Mouse (Mus musculus): ENCODE measurements around the gene Rnf2.

The Rnf2 gene

GRCm38 (mm10) chr1:151497028-151497427, 3.7 kb downstream of the Rnf2 start:
- TF ChIP-seq GATA4 (IDR thresholded peaks at IDR 0.05; ENCODE audit: insufficient replicate concordance, low read length), result no peak

- no peak for TF ChIP-seq GATA4 (IDR thresholded peaks at IDR 0.05; ENCODE audit: insufficient replicate concordance, low read length)
Observed at GRCm38 (mm10) chr1:151495635-151496285, 5.0 kb downstream of the Rnf2 start.

- no peak for TF ChIP-seq GATA4 (IDR thresholded peaks at IDR 0.05; ENCODE audit: insufficient replicate concordance, low read length)
Observed at GRCm38 (mm10) chr1:151494711-151495110, 6.0 kb downstream of the Rnf2 start.

- TF ChIP-seq GATA4 (IDR thresholded peaks at IDR 0.05; ENCODE audit: insufficient replicate concordance, low read length), result no peak
Observed at GRCm38 (mm10) chr1:151493826-151494225, 6.9 kb downstream of the Rnf2 start.

- no peak for TF ChIP-seq GATA4 (IDR thresholded peaks at IDR 0.05; ENCODE audit: insufficient replicate concordance, low read length)
Observed at GRCm38 (mm10) chr1:151492419-151492818, 8.3 kb downstream of the Rnf2 start.

- TF ChIP-seq GATA4 (IDR thresholded peaks at IDR 0.05; ENCODE audit: insufficient replicate concordance, low read length), result no peak
Observed at GRCm38 (mm10) chr1:151489806-151490205, 10.9 kb downstream of the Rnf2 start.

GRCm38 (mm10) chr1:151484754-151485153, 16.0 kb downstream of the Rnf2 start:
- TF ChIP-seq GATA4 (IDR thresholded peaks at IDR 0.05; ENCODE audit: insufficient replicate concordance, low read length), result no peak

- TF ChIP-seq GATA4 (IDR thresholded peaks at IDR 0.05; ENCODE audit: insufficient replicate concordance, low read length), result no peak
Observed at GRCm38 (mm10) chr1:151483568-151483967, 17.2 kb downstream of the Rnf2 start.

GRCm38 (mm10) chr1:151482497-151482896, 18.3 kb downstream of the Rnf2 start:
- no peak for TF ChIP-seq GATA4 (IDR thresholded peaks at IDR 0.05; ENCODE audit: insufficient replicate concordance, low read length)

- no peak for TF ChIP-seq GATA4 (IDR thresholded peaks at IDR 0.05; ENCODE audit: insufficient replicate concordance, low read length)
Observed at GRCm38 (mm10) chr1:151471429-151471828, 29.3 kb downstream of the Rnf2 start.

- TF ChIP-seq GATA4 (IDR thresholded peaks at IDR 0.05; ENCODE audit: insufficient replicate concordance, low read length), result no peak
Observed at GRCm38 (mm10) chr1:151466571-151466970, 34.2 kb downstream of the Rnf2 start.

GRCm38 (mm10) chr1:151464914-151465313, 35.8 kb downstream of the Rnf2 start:
- no peak for TF ChIP-seq GATA4 (IDR thresholded peaks at IDR 0.05; ENCODE audit: insufficient replicate concordance, low read length)

- TF ChIP-seq GATA4 (IDR thresholded peaks at IDR 0.05; ENCODE audit: insufficient replicate concordance, low read length), result no peak
Observed at GRCm38 (mm10) chr1:151461265-151461664, 39.5 kb downstream of the Rnf2 start.

- TF ChIP-seq GATA4 (IDR thresholded peaks at IDR 0.05; ENCODE audit: insufficient replicate concordance, low read length), result no peak
Observed at GRCm38 (mm10) chr1:151457087-151457486, 43.7 kb downstream of the Rnf2 start.

GRCm38 (mm10) chr1:151451946-151452345, 48.8 kb downstream of the Rnf2 start:
- no peak for TF ChIP-seq GATA4 (IDR thresholded peaks at IDR 0.05; ENCODE audit: insufficient replicate concordance, low read length)

GRCm38 (mm10) chr1:151450851-151451250, 49.9 kb downstream of the Rnf2 start:
- TF ChIP-seq GATA4 (IDR thresholded peaks at IDR 0.05; ENCODE audit: insufficient replicate concordance, low read length), result no peak

GRCm38 (mm10) chr1:151449866-151450265, 50.9 kb downstream of the Rnf2 start:
- TF ChIP-seq GATA4 (IDR thresholded peaks at IDR 0.05; ENCODE audit: insufficient replicate concordance, low read length), result no peak
